Mouse (Mus musculus) heart, embryonic 11.5 days (tissue): ENCODE measurements around the gene Cpne5. TPM values are rescaled to one million over a fixed set of nuclear protein-coding genes. Genes with fewer than 3 reads are reported as not detected.
"Not testable (repeated sequence)": the region's sequence is repeated elsewhere in the genome, so short reads cannot be mapped to it uniquely, and the experiment has no call there.

Experiments used
- ATAC-seq: fragments of 200-750 bp; cut with Nextera tagmentation; replicated peaks from 2 replicates; pipeline ENCODE4 v1.8.0; 2017; ENCODE audit warnings: moderate library complexity; ENCODE audit not compliant: insufficient number of reproducible peaks, low FRiP score, low TSS enrichment
- H3K27ac ChIP-seq: fragments of 300-500 bp; sonication (generic); 2 replicates; pipeline ENCODE4 v1.5.1; 2014; ENCODE audit warnings: mild to moderate bottlenecking, low read depth, low read length
- H3K27me3 ChIP-seq: fragments of 300-500 bp; sonication (generic); 2 replicates; pipeline ENCODE4 v1.6.1; 2014; ENCODE audit warnings: mild to moderate bottlenecking, low read length, mixed read lengths; ENCODE audit not compliant: control insufficient read depth, insufficient read depth
- H3K36me3 ChIP-seq: fragments of 300-500 bp; sonication (generic); 2 replicates; pipeline ENCODE4 v1.6.1; 2014; ENCODE audit warnings: mild to moderate bottlenecking, low read length, moderate library complexity, mixed read lengths; ENCODE audit not compliant: control insufficient read depth, insufficient read depth
- H3K4me1 ChIP-seq: fragments of 300-500 bp; sonication (generic); 2 replicates; pipeline ENCODE4 v1.6.1; 2014; ENCODE audit warnings: low read length; ENCODE audit not compliant: control insufficient read depth, insufficient read depth
- H3K4me2 ChIP-seq: fragments of 300-500 bp; sonication (generic); 2 replicates; pipeline ENCODE4 v1.6.1; 2014; ENCODE audit warnings: mild to moderate bottlenecking, moderate library complexity
- H3K4me3 ChIP-seq: fragments of 300-500 bp; sonication (generic); 2 replicates; pipeline ENCODE4 v1.5.1; 2014; ENCODE audit warnings: low read depth, low read length
- H3K9ac ChIP-seq: fragments of 300-500 bp; sonication (generic); 2 replicates; pipeline ENCODE4 v1.6.1; 2014; ENCODE audit warnings: mild to moderate bottlenecking, low read depth, low read length, moderate library complexity
- H3K9me3 ChIP-seq: fragments of 300-500 bp; sonication (generic); replicated peaks from 2 replicates; pipeline ENCODE4 v1.6.1; 2016; ENCODE audit warnings: low read length; ENCODE audit not compliant: control insufficient read depth
- WGBS: fragments of 180-500 bp; shearing (Covaris S2); extraction: QIAGEN DNeasy Blood & Tissue Kit; methylation state at CpG from one replicate; pipeline ENCODE4 v1.1.7; 2014; ENCODE audit not compliant: insufficient replicate concordance; 5-methylcytosine and 5-hydroxymethylcytosine counted together
- polyA plus RNA-seq: library from polyadenylated mRNA; unstranded; fragments of >200 nt; fragmentation: Nextera tagmentation; extraction: Ambion mirVana; gene quantifications from 2 replicates; pipeline ENCODE4 v1.2.1, GENCODE M21; 2014

Gene Cpne5
- polyA plus RNA-seq, 1 experiment from 2014 or later, result 24.0 TPM

GRCm38 (mm10) chr17:29120666-29121065 is 117.3 kb downstream of the Cpne5 start:
- Histone ChIP-seq H3K9me3 (no peaks in the 10 kb centered on the region), H3K4me1 (no peaks in the 10 kb centered on the region), H3K36me3 (no peaks in the 10 kb centered on the region), H3K4me2 (no peak overlapping the region), H3K4me3 (no peak overlapping the region), H3K9ac (no peak overlapping the region), H3K27ac (no peak overlapping the region), H3K27me3 (no peaks in the 10 kb centered on the region)
- WGBS, result 52% methylated on average over 12 of the region's 12 CpGs
- no peak for ATAC-seq

- no peak for ATAC-seq
- no peak overlapping the region for H3K27ac ChIP-seq
- H3K4me2 ChIP-seq, result no peak overlapping the region
- H3K9ac ChIP-seq, result no peak overlapping the region
- 65% methylated on average over 5 of the region's 5 CpGs for WGBS
- H3K27me3 ChIP-seq, result no peaks in the 10 kb centered on the region
- H3K4me3 ChIP-seq, result no peak overlapping the region
- H3K4me1 ChIP-seq, result no peaks in the 10 kb centered on the region
- H3K36me3 ChIP-seq, result no peaks in the 10 kb centered on the region
- no peaks in the 10 kb centered on the region for H3K9me3 ChIP-seq
These were observed 119.9 kb downstream of the Cpne5 start for GRCm38 (mm10) chr17:29118057-29118456.

GRCm38 (mm10) chr17:29117006-29117648 is 120.8 kb downstream of the Cpne5 start:
- no peaks in the 10 kb centered on the region for H3K9me3 ChIP-seq
- no peaks in the 10 kb centered on the region for H3K36me3 ChIP-seq
- no peaks in the 10 kb centered on the region for H3K4me1 ChIP-seq
- WGBS, result 67% methylated on average over 8 of the region's 8 CpGs
- no peak overlapping the region for H3K9ac ChIP-seq
- H3K4me3 ChIP-seq, result no peak overlapping the region
- no peak; the same call in 1 of the 2 replicates for ATAC-seq
- no peak overlapping the region for H3K4me2 ChIP-seq
- no peaks in the 10 kb centered on the region for H3K27me3 ChIP-seq
- no peak overlapping the region for H3K27ac ChIP-seq

- ATAC-seq, result no peak
- Histone ChIP-seq H3K4me2 (no peak overlapping the region), H3K36me3 (no peaks in the 10 kb centered on the region), H3K9ac (no peak overlapping the region), H3K4me1 (no peaks in the 10 kb centered on the region), H3K27ac (no peak overlapping the region), H3K4me3 (no peak overlapping the region), H3K27me3 (no peaks in the 10 kb centered on the region), H3K9me3 (no peaks in the 10 kb centered on the region)
- WGBS, result 69% methylated on average over 12 of the region's 12 CpGs
These were observed 121.9 kb downstream of the Cpne5 start for GRCm38 (mm10) chr17:29116023-29116422.

GRCm38 (mm10) chr17:29113591-29114352 is 124.2 kb downstream of the Cpne5 start, which contains the start of gene Rab44:
Gene Rab44 (plus strand): TSS chr17:29114145.
- H3K27me3 ChIP-seq, result no peaks in the 10 kb centered on the region
- H3K4me3 ChIP-seq, result no peak within 1 kb of the TSS
- 78% methylated on average over 13 of the region's 13 CpGs for WGBS
- H3K9ac ChIP-seq, result no peak within 1 kb of the TSS
- ATAC-seq, result no peak
- H3K36me3 ChIP-seq, result no peaks in the 10 kb centered on the region
- no peak within 1 kb of the TSS for H3K27ac ChIP-seq
- no peaks in the 10 kb centered on the region for H3K9me3 ChIP-seq
- H3K4me2 ChIP-seq, result no peak within 1 kb of the TSS
- no peaks in the 10 kb centered on the region for H3K4me1 ChIP-seq

- Histone ChIP-seq H3K4me2 (no peak overlapping the region), H3K9ac (no peak overlapping the region), H3K27me3 (no peaks in the 10 kb centered on the region), H3K4me3 (no peak overlapping the region), H3K4me1 (no peaks in the 10 kb centered on the region), H3K9me3 (no peaks in the 10 kb centered on the region), H3K36me3 (no peaks in the 10 kb centered on the region), H3K27ac (no peak overlapping the region)
- 67% methylated on average over 5 of the region's 5 CpGs for WGBS
- ATAC-seq, result no peak
These were observed 126.6 kb downstream of the Cpne5 start for GRCm38 (mm10) chr17:29111332-29111731.

- not testable (repeated sequence) for H3K4me1 ChIP-seq, H3K4me3 ChIP-seq, ATAC-seq, H3K27me3 ChIP-seq, H3K9ac ChIP-seq, H3K27ac ChIP-seq, H3K9me3 ChIP-seq, H3K36me3 ChIP-seq, H3K4me2 ChIP-seq
- 72% methylated on average over 6 of the region's 6 CpGs for WGBS
These were observed 127.6 kb downstream of the Cpne5 start for GRCm38 (mm10) chr17:29110356-29110755.
